Mouse (Mus musculus): Measurements from ENCODE around the gene Slc13a2.

GRCm38 (mm10) chr11:78360789-78361131 is 61.3 kb downstream of the Slc13a2 start:
- no peak for TF ChIP-seq POLR2A (IDR thresholded peaks at IDR 0.05; ENCODE audit: borderline replicate concordance, extremely low read depth, insufficient read depth, insufficient read length, poor library complexity, severe bottlenecking)
- TF ChIP-seq CTCF (IDR thresholded peaks at IDR 0.05; ENCODE audit: borderline replicate concordance, extremely low read depth, insufficient read depth, insufficient read length) = no peak

Data from brain, embryonic 14.5 days (tissue).